Mouse (Mus musculus): Measurements from ENCODE around the gene Upf2.

Upf2 gene

GRCm38 (mm10) chr2:5950766-5951595 is at the start of gene Upf2:
Gene Upf2, plus strand, starts transcription at chr2:5951469.
- DNase-seq: peak; percentile 97

GRCm38 (mm10) chr2:5906092-5906491 is 45.2 kb upstream of the Upf2 start:
- peak; percentile 72 for DNase-seq

- no peak for DNase-seq
These were observed 44.6 kb upstream of the Upf2 start for GRCm38 (mm10) chr2:5906625-5907024.

- no peak for DNase-seq
These were observed 39.8 kb upstream of the Upf2 start for GRCm38 (mm10) chr2:5911282-5911965.

GRCm38 (mm10) chr2:5922823-5923222 is 28.4 kb upstream of the Upf2 start:
- DNase-seq: no peak

GRCm38 (mm10) chr2:5923786-5924185 is 27.5 kb upstream of the Upf2 start:
- DNase-seq: no peak

GRCm38 (mm10) chr2:5927481-5927880 is 23.8 kb upstream of the Upf2 start:
- DNase-seq: no peak

GRCm38 (mm10) chr2:5929793-5930192 is 21.5 kb upstream of the Upf2 start:
- DNase-seq: no peak

- DNase-seq: no peak
These were observed 20.8 kb upstream of the Upf2 start for GRCm38 (mm10) chr2:5930291-5931054.

- no peak for DNase-seq
These were observed 19.3 kb upstream of the Upf2 start for GRCm38 (mm10) chr2:5931938-5932337.

GRCm38 (mm10) chr2:5934936-5935335 is 16.3 kb upstream of the Upf2 start:
- DNase-seq: no peak

- no peak for DNase-seq
These were observed 15.2 kb upstream of the Upf2 start for GRCm38 (mm10) chr2:5936068-5936467.

- DNase-seq: no peak
These were observed 14.7 kb upstream of the Upf2 start for GRCm38 (mm10) chr2:5936550-5936949.

- DNase-seq: no peak
These were observed 11.9 kb upstream of the Upf2 start for GRCm38 (mm10) chr2:5939319-5939718.

GRCm38 (mm10) chr2:5939911-5940310 is 11.4 kb upstream of the Upf2 start:
- DNase-seq: no peak

GRCm38 (mm10) chr2:5940936-5941335 is 10.3 kb upstream of the Upf2 start:
- no peak for DNase-seq

GRCm38 (mm10) chr2:5941861-5942415 is 9.3 kb upstream of the Upf2 start:
- DNase-seq: no peak

GRCm38 (mm10) chr2:5942416-5943032 is 8.7 kb upstream of the Upf2 start, which contains the start of gene Dhtkd1:
Gene Dhtkd1, minus strand, starts transcription at chr2:5942792.
- peak; percentile 73 for DNase-seq

- DNase-seq: no peak
These were observed 8.2 kb upstream of the Upf2 start for GRCm38 (mm10) chr2:5943071-5943470.

- DNase-seq: no peak
These were observed 5.6 kb upstream of the Upf2 start for GRCm38 (mm10) chr2:5945629-5946028.

GRCm38 (mm10) chr2:5946876-5947275 is 4.4 kb upstream of the Upf2 start:
- no peak for DNase-seq

- no peak for DNase-seq
These were observed 2.3 kb upstream of the Upf2 start for GRCm38 (mm10) chr2:5948964-5949363.

GRCm38 (mm10) chr2:5949821-5950220 is 1.4 kb upstream of the Upf2 start:
- DNase-seq: peak; percentile 55

Measured in cerebellum, adult 9-10 months (tissue).